Mouse (Mus musculus): ENCODE data around the gene Rps29. TPM values are rescaled to one million over a fixed set of nuclear protein-coding genes. Genes with fewer than 3 reads are reported as not detected.

Rps29 gene
- polyA plus RNA-seq (2021; fragmentation: Nextera tagmentation): 7,577 and 7,931 TPM in 2 replicates
- long read RNA-seq, experiment 1, transcript Rps29-201 (3 exons, 390 nt): major isoform, 172 of 175 reads
- long read RNA-seq, experiment 1, partial matches to known transcripts: 2 of 175 reads
- long read RNA-seq, experiment 1, other reads (novel, unspliced or antisense): 1 of 175 reads
- long read RNA-seq, experiment 2, transcript Rps29-201 (3 exons, 390 nt): major isoform, 48 of 48 reads
- long read RNA-seq, experiment 2, partial matches to known transcripts: 0 of 48 reads
- long read RNA-seq, experiment 2, other reads (novel, unspliced or antisense): 0 of 48 reads

GRCm38 (mm10) chr12:69158765-69159577, at the start of gene Rps29:
Rps29 (minus strand) TSS chr12:69159186.

GRCm38 (mm10) chr12:69204052-69204833, 45.3 kb upstream of the Rps29 start, which contains the start of gene Gm49384:
Gm49384 (minus strand) TSS chr12:69204267.

DNA sequence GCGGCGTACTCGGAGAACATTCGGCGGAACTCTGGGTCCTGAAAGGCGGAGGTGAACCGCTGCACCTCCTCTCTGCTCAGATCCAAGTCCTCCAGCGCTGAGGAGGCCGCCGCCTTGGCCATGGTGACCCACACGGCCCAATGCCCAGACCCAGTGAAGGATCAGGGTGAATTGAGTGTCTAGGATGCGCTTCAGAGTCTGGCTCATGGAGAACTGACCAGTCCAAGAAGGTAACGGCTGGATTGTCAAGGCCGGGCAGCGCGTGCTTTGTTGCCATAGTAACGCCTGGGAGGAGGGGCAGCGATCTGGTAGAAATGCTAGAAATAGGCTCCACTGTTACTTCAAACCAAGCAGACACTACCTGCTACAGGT, 39.2 kb upstream of the Rps29 start, which contains the start of gene Dnaaf2:
Gene Dnaaf2, minus strand, starts transcription at position 266 of the 372 bp plus-strand sequence.

DNA sequence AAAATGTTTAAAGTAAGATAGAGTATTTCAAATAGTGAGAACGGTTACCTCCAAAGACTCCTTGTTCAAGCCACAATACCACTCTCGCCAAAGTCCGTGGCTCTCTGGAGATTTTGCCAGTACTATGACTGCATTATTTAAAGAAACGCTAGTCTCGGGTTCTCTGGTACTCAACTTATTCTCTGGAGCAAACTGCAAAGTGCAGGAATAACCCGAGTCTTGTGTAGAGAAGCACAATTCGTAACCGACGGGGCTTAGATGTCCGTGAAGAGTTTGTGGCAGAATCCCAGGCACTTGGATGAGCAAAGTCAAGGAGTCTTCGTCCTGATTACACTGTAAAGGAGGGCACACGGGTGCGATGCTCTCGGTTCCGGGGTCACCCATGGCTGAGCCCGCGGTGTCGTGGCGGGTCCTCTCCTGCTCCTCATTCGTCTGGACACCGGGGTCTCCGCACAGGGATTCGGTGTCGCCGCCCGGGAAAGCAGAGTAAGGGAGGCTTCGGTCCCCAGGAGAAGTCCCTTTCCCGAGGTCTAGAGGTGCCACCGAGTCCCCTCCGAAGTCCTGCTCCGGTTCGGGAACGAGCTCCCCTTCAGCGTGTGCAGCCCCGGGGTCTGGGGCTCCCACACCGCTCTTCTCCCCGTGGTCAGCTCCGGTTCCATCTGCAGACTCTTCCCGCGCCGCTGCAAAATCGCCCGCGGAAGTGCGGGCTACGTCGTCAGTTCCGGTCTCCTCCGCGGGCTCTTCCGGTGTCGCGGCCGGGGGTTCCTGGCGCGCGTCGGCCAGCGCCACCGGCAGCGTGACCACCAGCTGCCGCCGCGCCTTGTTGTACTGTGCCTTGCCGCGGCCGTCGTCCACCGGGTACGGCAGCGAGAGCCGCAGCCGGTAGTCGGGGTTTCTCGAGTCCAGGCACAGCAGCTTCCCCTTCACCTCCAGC, 37.7 kb upstream of the Rps29 start, which contains the start of gene Gm49383:
Gene Gm49383, minus strand, starts transcription at position 661 of the 934 bp plus-strand sequence.

DNA sequence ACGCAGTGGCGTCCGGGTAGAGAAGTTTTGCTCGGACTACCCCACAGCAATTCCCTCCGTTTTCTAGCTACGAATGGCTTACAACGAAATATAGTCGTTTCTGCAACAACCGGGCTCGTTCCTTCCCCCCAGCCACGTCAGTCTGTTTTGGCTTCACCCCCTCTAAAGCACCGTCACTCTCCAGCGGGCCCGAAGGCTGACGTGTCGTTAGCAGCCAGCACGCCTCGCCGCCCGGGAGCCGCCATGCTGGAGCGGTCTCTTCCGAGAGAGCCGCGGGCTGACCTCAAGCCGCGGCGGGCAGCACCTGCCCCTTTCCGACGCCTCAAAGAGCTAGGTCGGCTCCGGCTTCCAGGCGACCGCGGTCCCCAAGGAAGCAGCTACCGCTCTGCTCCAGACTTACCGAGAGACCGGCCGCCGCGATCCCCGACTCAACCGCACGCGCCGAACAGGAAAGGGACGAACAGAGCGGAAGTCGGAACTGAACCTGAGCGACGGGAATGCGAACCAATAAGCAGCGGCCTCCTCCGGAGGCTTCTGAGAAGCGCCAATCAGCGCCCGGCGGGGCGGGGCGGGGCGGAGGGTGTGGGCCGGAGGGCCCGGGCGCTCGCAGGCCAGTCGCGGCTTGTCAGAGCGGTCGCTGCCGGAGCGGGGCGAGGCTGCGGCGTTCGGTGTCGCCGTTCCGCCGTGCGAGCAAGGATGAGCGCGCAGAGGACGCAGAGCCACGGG, 24.8 kb upstream of the Rps29 start, which contains the start of the genes Rpl36al and Mgat2:
Gene Rpl36al, minus strand, starts transcription at position 501 of the 726 bp plus-strand sequence.
Gene Mgat2, plus strand, starts transcription at position 575 of the 726 bp plus-strand sequence.

GRCm38 (mm10) chr12:69168461-69169106, 9.6 kb upstream of the Rps29 start, which contains the start of gene Lrr1:
Lrr1 (plus strand) TSS chr12:69168814.

Small RNA genes within 50 kb of the gene (microRNA-seq; reads per million reads assigned to microRNA genes)
- gene Gm47287 (not detected), gene Gm47295 (1.1 reads per million)

Other genes with a start within 250 kb of the Rps29 start
- 0.16 TPM in 1 of 2 replicates, not detected in the other for gene Lrr1, start 9.6 kb upstream of the Rps29 start, polyA plus RNA-seq (2021; fragmentation: Nextera tagmentation)
- gene Rpl36al, start 24.9 kb upstream of the Rps29 start, polyA plus RNA-seq (2021; fragmentation: Nextera tagmentation): 696 and 750 TPM in 2 replicates
- 37.3 and 37.7 TPM in 2 replicates for gene Mgat2, start 25.0 kb upstream of the Rps29 start, polyA plus RNA-seq (2021; fragmentation: Nextera tagmentation)
- gene Gm49383, start 37.9 kb upstream of the Rps29 start, polyA plus RNA-seq (2021; fragmentation: Nextera tagmentation): 2.6 and 3.3 TPM in 2 replicates
- 5.2 and 7.0 TPM in 2 replicates for gene Dnaaf2, start 39.2 kb upstream of the Rps29 start, polyA plus RNA-seq (2021; fragmentation: Nextera tagmentation)
- gene Gm49384, start 45.1 kb upstream of the Rps29 start, polyA plus RNA-seq (2021; fragmentation: Nextera tagmentation): 1.2 and 2.5 TPM in 2 replicates
- gene Pole2, start 69.0 kb upstream of the Rps29 start, polyA plus RNA-seq (2021; fragmentation: Nextera tagmentation): 0.28 and 0.60 TPM in 2 replicates
- 24.0 and 31.1 TPM in 2 replicates for gene Klhdc1, start 82.0 kb upstream of the Rps29 start, polyA plus RNA-seq (2021; fragmentation: Nextera tagmentation)
- gene Klhdc2, start 137.5 kb upstream of the Rps29 start, polyA plus RNA-seq (2021; fragmentation: Nextera tagmentation): 113 and 121 TPM in 2 replicates
- 22.6 and 26.2 TPM in 2 replicates for gene Nemf, start 198.0 kb upstream of the Rps29 start, polyA plus RNA-seq (2021; fragmentation: Nextera tagmentation)
- gene Arf6, start 213.0 kb upstream of the Rps29 start, polyA plus RNA-seq (2021; fragmentation: Nextera tagmentation): 11.7 and 12.5 TPM in 2 replicates
- 0.70 and 1.0 TPM in 2 replicates for gene Gm9887, start 213.3 kb upstream of the Rps29 start, polyA plus RNA-seq (2021; fragmentation: Nextera tagmentation)

Measured in layer of hippocampus, adult 6 months (tissue).